Mouse (Mus musculus): ENCODE measurements around the gene Zfp644. TPM values are rescaled to one million over a fixed set of nuclear protein-coding genes. Genes with fewer than 3 reads are reported as not detected.

The Zfp644 gene
- 5.1 and 6.8 TPM in 2 replicates for polyA plus RNA-seq (2012; rRNA removed)

DNA sequence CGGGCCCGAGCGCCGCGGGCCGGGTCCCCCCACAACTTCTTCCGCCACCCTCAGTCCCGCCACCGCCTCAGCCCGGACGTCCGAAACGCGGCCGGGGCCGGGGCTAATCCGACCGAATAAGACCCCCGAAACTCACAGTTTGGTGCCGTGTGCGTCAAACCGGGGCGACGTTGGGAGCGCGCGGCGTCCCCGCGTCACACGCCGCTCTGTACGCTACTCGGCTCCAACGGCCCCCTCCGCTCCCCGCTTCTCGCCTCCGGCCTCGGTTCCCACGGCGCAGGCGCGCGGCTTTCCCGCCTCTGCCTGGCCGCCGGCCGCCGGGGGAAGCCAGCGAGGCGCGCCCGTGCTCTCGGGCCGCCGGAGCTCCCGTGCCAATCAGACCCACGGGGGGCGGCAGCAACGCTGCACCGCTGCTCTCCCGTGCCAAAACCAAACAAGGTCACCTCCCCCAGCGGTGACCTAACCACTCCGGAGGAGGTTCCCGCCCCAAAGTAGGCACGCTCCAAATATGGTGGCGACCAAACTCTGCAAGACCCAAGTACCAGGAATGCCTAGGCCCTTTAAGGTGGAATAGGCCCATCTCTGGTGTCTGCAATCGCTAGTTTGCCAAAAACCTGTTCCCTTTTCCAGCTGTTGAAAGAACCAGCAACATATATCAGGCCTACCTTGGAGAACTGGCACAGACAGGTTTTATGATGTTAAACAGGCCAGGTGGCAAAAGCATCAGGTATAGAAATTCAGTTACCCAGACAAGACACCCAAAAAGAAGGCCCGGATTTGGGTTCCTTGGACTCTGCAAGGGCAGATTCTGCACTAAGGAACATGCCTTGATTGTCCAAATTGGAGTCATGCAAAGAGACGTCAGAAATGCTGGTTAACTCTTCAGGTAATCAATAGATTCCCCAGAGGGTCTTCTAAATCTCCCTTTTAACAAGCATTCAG lies at the start of gene Zfp644:
Gene Zfp644, minus strand, starts transcription at position 892 of the 942 bp plus-strand sequence.

DNA sequence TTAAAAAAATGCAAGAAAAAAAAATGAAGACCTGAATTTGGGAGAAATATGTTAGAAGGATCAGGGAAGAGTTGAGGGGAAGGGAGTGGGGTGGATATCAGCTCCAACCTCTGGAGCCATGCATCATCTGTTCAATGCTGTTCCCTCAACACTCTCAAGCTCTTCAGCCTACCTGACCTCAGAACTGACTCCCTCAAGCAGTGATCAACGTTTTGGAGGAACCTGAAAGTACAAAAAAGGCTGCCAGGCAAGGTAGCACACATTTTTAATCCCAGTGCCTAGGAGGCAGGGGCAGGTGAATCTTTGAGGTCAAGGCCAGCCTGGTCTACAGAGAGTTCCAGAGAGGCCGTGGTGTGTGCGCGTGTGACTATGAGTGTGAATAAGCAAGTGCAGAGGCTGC lies 88.3 kb downstream of the Zfp644 start, which contains the start of gene Gm17304:
Gene Gm17304, plus strand, starts transcription at position 301 of the 400 bp plus-strand sequence.

Other genes starting within 250 kb of the Zfp644 start
- gene Barhl2, start 239.1 kb downstream of the Zfp644 start, polyA plus RNA-seq (2012; rRNA removed) = not detected in 2 replicates
- gene Gm17304, start 88.2 kb downstream of the Zfp644 start, polyA plus RNA-seq (2012; rRNA removed) = not detected in 2 replicates
- not detected in 2 replicates for gene Hfm1, start 229.0 kb upstream of the Zfp644 start, polyA plus RNA-seq (2012; rRNA removed)

All from colon, adult 2 months (tissue).